Mouse (Mus musculus) cerebellum, postnatal 14 days (tissue): ENCODE measurements around the gene Myadm.

Experiments
- DNase-seq, 2 experiments: peaks; one replicate each; pipeline ENCODE4 v3.0.0; 2021; ENCODE audit warnings: mixed read lengths in 2 of 2

Gene Myadm

DNA sequence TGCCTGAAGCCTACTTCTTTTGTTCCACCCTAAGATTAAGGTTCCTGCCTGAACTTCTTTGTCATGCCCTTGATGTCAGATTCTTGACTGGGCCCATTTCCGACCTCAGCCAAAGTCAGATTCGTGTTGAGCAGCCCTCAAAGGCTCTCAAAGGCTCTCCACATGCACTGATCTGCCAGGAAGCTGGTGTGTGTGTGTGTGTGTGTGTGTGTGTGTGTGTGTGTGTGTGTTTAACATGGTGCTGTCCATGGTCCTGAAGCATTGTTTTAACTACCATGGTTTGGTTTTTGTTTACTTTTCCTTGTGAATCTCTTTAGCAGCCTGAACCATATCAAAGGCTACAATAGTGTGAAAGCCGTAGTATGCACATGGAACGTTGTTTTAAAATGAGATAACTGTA, 39.1 kb downstream of the Myadm start:
- DNase-seq = no peak

DNA sequence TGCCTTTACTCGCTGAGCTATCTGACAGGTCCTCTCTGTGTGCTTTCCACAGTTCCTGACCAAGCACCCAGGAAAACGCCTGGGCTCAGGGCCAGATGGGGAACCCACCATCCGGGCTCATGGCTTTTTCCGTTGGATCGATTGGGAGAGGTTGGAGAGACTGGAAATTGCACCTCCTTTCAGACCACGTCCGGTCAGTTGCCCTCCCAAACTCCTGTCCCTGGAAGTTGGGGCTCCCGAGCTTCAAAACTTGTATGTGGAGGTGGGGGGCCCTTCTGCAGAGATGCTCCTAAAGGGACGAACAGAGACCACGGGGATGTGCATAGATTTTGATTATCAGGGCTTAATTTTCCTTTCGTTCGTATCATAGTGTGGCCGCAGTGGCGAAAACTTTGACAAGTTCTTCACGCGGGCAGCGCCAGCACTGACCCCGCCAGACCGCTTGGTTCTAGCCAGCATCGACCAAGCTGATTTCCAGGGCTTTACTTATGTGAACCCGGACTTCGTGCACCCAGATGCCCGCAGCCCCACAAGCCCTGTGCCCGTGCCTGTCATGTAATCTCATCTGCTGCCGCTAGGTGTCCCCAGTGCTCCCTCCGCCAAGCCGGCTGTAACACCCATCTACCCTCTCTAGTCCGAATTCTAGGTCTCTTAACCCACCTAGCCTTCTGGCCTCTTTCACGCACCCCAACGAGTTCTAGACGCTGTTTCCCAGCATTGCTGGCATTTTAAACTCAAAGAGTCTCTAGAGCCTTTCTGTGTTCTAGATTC, 41.1 kb downstream of the Myadm start:
- DNase-seq = peak; percentile 89 to 91

DNA sequence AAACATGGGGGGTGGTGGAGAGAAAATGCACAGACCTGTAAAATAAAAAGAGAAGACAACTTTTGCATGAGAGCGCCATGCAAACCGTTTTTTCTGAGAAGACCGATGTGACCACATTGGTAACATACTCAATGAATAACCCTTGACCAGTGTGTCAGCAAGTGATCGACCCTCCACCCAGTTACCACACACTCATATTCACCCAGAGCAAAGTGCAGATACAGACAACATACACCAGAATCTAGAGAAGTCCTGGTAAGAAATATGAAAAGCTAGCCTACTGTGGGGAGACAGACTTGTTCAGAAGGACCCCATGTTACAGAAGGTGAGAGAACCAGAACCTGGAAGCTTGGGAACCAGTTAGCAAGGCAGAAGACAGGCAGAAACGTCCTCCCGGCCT, 42.3 kb downstream of the Myadm start:
- DNase-seq = peak in 1 of 2 experiments; percentile 10

DNA sequence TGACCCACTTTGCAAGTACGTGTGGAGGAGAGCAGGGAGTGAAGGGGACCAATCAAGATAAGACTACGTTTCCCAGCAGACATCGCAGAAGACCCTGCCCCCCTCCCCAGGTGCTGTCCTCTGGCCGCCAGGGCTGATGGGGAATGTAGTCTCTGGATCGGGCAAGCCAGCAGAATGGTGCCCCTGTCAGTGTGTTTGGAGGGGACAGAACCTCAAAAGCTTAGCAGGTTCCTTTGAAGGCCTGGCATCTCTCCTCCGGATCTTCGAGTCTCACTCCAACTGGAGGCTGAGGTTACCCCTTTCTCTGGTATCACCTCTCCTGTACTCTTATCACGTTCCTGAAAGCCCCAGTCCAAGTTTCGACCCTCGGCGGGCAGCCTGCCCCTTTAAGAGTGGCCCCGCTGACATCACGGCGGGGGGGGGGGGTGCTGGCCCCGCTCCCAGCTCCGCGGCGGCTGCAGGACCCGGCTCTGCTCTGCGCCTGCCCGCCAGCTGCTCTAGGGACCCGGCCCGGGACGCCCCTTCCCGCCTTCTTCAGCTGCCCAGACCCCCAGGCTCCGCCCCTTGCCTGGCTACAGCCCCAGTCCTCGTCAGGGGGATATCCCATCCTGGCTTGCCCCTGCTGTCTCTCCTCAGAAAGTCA, 42.8 kb downstream of the Myadm start:
- peak; percentile 85 to 88 for DNase-seq

DNA sequence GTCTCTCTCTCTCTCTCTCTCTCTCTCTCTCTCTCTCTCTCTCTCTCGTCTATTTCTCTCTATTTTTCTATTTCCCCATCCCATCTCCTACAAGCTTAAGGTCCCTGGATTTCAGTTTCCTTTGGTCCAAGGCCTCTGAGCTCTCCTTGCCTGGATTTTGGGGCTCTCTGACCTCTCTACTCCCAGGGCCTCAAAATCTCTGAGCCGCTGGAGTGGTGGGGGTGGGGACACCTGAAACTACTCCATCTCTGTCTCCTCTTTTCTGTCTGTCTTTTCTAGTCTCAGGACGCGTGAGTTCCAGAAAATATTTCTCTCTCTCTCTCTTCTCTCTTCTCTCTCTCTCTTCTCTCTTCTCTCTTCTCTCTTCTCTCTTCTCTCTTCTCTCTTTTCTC, 43.3 kb downstream of the Myadm start:
- peak; percentile 42 to 43 for DNase-seq

DNA sequence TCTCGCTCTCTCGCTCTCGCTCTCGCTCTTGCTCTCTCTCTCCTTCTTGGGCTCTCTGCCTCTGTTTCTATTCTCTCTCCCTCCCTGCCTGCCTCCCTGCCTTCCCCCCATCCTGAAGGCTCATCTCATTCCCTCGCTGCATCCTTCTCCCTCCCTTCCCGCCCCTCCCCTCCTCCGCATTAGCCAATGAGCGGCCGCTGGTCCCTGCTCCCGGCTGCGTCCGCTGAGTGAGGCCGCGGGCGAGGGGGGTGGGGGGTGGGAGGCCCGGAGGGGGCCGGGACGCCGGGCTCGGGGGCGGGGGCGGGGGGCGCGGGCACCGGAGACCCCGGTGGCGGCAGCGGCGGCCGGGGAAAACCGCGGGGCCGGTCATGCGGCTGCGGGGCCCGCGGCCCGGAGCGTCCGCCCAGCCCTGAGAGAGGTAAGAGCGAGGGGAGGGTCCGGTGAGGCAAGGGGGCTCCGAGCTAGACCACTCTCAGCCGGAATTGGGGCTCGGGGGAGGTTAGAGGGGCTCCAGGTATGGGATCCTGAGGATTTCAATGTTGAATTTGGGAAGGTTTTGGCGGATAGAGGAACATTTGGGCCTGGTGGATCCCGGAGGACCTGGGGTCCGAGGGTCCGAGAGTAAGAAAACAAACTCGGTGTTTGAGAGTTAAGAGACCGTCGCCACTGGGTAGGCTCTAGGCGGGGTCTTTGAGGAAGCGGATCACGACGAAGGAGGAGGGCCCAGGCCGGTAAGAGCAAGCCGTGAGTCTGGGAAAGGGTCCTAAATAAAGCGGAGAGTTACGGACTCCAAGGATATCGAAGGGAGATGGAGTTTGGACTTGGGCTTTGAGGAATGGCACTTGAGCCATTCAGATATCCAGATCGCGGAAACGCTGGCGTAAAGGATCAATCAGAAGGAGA, 44.0 kb downstream of the Myadm start, which contains the start of gene Cacng7:
Gene Cacng7 (plus strand): TSS at position 337 of the 903 bp plus-strand sequence.
- DNase-seq = peak; percentile 79 to 82

DNA sequence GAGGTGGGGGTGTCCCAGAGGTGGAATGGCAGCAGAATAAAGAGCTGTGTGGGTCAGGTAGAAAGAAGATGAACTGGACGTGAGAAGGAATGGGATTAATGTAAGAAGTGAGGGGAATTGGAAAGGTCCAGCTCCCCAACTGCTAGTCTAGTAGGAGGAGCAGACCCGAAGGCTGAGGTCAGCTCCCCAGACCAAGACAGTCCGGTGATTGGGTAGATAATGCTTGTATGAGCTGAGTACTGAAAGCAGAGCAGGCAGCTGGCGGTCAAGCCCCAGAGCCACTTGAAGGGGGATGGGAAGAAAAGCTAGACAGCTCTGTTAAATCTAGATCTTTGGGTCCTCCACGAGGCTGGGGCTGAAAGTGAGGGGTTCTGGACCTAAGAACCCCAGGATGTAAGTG, 44.7 kb downstream of the Myadm start:
- peak; percentile 37 for DNase-seq

DNA sequence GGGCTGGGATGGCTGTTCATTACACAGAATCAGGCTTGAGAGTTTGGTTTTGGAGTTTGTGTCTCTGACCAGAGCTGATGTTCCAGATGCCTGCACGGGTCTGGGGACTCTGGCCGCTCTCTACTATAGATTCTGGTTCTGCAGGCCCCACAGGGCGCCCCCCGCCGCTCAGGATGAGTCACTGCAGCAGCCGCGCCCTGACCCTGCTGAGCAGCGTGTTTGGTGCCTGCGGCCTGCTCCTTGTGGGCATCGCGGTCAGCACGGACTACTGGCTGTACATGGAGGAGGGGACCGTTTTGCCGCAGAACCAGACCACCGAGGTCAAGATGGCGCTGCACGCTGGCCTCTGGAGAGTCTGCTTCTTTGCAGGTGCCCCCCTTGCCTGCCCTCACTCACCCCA, 47.5 kb downstream of the Myadm start:
- peak; percentile 14 to 22 for DNase-seq

DNA sequence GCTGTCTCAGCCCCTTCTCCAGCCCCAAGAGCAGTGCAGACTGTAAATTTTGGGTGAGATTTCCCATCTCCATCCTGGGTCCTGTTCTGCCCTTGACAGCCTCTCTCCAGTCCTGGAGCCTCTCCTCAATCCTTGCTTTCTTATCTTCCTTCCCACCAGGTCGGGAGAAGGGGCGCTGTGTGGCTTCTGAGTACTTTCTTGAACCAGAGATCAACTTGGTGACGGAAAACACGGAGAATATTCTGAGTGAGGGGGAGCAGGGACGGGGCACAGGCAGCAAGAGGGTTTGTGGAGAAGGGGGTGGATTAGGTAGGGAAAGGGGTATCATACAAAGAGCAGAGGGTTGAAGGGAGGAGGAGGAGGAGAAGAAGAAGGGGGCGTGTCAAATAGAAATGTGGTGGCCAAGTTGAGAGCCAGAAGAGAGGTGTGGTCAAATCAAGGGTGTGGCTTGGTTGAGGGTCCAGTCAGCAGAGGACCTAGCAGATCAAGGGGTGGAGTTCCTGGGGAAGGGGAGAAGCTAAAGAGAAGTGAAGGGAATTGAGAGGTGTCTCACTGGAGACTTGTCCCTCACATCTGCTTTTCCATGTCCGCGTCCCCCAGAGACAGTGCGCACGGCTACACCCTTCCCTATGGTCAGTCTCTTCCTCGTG, 49.5 kb downstream of the Myadm start:
- DNase-seq = no peak

DNA sequence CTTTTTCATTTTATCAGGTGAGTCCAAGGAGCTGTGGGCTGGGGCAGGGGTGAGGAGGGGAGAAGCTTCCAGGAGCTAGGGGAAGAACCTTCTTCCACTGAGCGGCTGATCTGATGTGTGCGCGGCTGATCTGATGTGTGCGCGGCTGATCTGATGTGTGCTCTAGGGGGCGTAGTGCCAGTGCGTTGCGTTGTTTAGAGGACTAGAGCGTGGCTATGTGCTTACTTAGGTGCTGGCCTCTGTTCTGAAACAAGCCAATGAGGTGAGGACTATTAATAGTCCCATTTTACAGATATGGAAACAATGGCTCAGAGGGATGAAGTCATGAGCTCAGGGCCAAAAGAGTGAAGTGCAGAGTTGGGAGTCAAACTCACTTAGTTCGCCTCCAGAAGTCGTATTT, 50.1 kb downstream of the Myadm start:
- DNase-seq = no peak

DNA sequence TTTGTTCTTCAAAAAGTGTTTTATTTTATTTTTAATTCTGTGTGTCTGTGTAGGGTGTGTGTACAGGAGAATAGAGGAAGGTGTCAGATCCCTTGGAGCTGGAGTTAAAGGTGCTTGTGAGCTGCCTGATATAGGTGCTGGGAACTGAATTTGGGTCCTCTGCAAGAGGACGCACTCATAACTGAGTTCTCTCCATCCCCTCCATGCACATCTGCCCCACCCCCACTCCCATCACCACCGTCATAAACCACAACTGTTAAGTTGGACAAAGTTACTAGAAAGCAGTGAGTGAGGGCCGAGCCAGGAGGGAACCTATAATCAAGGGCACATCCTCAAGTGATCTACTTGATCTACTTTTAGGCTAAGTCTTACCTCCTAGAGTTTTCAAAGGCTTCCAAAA, 55.0 kb downstream of the Myadm start:
- no peak for DNase-seq

DNA sequence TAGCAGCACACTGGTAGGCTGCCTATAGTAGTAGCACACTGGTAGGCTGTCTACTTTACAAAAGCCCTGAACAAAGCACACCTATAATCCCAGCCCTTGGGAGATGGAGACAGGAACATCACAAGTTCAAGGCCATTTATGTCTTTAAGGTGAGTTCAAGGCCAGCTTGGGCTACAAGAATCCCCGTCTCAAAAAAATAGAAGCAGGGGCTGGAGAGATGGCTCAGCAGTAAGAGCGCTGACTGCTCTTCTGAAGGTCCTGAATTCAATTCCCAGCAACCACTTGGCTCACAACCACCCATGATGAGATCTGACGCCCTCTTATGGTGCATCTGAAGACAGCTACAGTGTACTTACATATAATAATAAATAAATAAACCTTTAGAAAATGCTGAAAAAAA, 56.4 kb downstream of the Myadm start:
- no peak for DNase-seq

DNA sequence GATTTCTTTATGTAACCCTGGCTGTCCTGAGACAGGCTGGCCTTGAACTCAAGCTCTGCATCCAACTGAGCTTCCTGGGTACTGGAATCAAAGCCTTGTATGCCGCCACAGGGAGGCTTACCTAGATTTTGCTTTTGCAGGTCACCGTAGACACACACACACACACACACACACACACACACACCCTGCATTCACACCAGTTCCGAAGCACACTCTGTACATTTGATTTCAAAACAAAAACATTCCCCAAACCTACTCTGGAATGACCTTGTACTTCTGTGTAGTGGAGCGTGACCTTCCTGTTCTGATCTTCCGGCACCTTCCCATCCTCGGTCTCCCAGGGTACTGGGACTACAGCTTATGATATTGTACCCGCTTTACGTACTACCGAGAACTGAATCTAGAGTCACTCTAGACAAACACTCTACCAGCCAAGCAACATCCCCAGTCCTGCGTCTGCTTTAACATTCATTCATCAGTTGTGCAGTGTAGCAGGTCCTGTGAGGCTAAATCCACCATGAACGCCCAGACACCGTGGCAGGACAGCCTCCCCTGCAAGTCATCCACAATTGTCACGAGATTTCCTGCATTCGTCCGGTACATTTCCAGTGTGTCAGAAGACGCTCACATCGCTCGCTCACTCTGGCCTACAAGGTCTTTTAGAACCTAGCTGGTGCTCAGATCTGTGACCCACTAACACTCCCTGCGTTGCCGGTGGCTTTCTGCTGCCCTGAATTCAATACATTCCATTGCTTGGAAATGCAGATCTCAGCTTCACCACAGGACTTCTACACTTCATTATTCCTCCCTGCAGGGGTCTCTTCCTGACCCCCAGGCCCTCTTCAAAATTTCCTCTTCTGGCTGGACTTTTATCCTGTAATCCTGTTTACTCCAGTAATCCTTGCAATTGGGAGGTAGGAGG, 58.7 kb downstream of the Myadm start:
- no peak for DNase-seq

DNA sequence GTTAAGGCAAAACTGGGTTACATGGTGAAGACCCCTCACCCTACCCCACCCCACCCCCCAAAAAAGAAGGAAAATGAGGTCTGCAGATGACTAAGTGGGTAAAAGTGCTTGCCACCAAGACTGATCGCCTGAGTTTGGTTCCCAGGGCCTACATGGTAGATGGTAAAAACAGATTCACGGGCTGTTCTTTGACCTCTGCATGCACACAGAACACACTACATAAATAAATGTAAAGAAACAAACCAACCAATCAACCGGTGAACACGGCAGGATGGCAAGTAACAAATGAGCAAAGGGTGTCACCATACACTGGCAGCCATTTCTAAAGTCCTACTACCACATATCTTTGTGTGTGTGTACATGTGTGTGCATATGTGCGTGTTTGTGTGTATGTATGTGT, 59.4 kb downstream of the Myadm start:
- DNase-seq = no peak

DNA sequence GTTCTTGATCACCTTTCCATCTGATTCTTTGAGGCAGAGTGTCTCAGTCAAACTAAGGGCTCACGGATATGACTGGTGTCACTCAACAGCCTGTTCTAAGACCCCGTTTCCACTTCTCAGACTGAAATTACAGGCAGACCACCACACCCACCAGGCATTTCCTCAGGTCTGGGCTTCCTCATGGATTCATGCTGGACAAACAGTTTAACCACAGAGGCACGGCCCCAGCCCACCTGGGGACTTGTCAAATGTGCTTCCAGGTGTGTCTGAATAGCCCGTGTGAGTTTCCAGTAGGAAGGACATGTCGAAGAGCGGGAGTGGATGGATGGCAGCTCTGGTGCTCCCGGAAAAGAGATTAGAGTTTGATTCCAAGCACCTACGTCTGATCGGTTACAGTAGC, 60.9 kb downstream of the Myadm start:
- DNase-seq = no peak
